Mouse (Mus musculus): ENCODE data around the gene Clic1. TPM values are rescaled to one million over a fixed set of nuclear protein-coding genes. Genes with fewer than 3 reads are reported as not detected.

Clic1 gene
- total RNA-seq, 2 experiments from 2014 or later, result 71.9 to 92.9 TPM

DNA sequence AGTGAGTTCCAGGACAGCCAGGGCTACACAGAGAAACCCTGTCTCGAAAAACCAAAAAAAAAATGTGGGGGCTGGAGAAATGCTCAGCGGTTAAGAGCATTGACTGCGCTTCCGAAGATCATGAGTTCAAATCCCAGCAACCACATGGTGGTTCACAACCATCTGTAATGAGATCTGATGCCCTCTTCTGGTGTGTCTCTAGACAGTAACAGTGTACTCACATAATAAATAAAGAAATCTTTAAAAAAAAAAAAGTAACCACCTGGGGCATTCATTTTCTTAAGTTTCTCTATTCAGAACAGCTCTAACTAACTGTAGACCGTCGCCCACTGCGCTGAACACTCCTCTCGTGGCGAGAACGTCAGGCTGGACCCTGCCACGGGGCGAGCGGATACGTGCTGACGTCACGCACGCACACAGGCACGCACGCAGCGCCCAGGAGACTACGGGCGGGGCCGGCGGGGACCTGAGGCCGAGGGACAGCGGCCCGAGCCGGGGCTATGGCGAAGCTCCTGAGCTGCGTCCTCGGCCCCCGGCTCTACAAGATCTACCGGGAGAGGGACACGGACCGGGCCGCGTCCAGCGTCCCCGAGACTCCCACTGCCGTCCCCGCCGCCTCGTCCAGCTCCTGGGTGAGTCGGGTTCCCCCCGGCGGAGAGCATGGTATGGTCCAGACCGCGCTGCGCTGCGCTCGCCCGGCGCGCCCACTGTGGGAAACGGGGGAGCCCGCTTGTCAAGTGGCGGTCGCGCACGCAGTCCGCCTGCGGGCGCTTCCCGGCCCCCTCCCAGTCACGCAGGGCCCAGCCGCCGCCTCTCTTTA lies 39.3 kb downstream of the Clic1 start, which contains the start of gene Abhd16a:
Gene Abhd16a, plus strand, starts transcription at position 439 of the 820 bp plus-strand sequence.
- DNase-seq (ENCODE audit: low spot score in 2 of 2), result peak; percentile 89

DNA sequence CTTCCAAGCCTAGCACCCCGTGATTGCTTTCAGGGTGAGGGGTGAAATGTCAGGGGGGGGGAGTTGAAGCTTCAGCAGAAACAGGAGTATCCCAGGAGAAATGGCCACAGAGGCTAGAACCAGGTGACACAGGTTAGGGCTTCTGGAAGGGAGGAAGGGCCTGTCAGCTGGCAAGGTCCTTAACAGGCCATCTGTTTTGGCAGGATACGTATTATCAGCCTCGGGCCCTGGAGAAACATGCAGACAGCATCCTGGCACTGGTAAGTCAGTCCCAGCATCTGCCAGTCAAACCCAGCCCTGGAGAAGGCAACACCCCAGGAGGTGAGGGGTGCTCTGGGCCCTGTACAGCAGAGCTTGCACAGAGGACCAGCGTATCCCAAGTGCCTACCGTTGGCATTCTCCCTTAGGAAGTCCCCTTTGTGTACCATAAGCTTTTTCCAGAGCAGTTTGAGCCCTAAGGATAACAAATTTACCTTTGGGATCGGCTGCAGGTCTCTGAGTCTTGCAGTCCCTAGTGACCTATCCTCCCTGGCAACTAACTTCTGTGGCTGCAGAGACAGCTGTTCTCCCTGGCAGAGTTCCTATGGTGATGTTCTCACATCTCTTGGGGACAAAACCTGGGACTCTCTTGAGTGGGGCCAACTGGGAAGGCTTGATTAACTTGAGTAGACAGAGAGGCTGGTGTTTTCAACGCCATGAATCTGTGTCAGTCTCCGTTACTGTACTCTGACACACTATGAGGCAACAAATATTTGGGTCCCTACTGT lies 40.6 kb downstream of the Clic1 start:
- no peak for DNase-seq (ENCODE audit: low spot score in 2 of 2)

DNA sequence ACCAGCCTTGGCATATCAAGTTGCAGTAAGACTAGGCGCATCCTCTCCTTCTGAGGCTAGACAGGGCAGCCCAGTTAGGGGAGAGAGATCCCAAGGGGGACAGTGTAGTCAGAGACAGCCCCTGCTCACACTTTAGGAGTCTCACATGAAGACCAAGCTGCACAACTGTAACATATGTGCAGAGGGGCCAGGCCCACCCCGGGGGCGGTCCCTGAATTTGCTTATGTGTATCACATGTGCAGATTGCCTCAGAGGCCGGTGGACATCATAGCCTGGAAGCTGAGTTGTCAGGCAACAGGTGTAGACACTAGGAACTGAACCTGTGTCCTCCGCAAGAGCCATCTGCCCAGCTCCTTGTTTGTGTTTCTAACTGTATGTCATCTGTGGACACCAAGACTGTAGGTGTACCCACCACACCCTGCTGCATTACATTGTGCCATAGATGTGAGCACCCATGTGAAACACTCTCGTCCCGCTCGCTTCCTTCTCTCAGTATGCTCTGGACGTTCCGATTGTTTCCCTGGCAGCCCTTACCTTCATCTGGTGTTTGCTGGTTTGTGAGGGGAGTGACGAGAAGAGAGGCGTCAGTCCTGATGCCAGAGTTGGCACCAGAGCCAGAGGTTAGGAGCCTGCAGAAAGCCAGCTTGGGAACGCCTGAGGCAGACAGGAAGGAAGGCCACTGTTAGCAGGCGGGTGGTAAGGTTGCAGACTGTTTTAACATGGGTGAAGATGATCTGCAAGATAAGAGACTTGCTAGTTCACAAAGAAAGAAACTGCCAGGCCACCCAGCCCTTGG lies 42.8 kb downstream of the Clic1 start:
- DNase-seq (ENCODE audit: low spot score in 2 of 2), result no peak

DNA sequence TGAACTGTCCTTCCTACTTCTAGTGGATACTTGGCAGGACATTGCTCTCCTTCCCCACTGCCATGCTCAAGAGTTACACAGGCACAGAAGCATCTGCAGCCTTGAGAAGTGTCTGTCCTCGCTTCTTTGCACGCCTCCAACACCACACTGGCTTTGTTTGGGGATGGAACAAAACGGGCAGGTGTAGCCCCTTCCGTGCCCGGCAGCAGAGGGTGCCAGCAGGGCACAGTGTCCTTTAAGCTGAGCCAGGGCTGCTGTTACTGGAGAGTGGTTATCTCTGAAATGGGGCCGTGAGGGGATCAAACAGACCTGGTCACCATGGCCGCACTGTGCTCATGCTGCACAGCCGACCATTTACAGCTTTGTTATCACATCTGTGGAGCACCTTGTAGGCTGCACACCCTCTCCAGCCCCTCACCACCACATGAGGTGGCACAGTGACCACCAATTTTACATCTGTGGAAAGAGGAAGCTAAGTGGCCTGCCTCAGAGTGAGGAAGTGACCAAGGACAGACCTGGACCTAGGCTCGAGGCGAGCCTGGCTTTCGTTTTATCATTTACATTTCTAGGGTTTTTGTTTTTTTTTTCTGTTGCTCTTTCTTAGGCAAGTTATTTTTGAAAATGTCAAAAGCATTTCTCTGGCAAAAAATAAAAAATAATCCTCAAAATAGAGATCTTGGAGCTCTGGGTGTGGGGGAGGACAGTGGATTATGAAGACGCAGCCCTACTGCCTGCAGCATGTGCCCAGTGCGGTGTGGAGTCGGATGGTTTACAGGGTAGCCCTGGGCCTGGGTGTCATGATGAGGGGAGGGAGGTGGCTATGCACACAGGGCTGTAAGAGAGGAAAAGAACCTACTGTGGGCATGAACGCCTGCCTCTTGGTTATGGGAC lies 45.0 kb downstream of the Clic1 start:
- no peak for DNase-seq (ENCODE audit: low spot score in 2 of 2)

DNA sequence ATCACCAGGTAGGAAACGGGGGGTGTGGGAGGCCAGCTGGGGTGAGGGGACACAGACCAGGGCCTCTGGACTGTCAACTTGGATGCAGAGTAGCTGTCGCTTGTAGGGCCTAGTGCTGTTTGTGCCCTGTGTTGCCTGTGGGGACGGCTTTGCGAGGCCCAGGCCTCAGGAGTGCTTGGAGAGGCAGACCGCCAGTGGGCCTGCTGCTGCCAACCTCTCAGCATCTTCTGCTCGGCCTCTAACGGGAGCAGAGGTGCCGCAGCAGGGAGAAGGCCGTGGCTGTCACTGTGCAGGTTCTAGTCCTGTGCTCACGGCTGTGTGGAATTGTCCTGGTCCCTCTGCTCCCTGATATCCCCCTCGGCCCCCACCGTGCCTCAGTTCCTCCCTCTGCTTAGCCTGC lies 46.8 kb downstream of the Clic1 start:
- no peak for DNase-seq (ENCODE audit: low spot score in 2 of 2)

DNA sequence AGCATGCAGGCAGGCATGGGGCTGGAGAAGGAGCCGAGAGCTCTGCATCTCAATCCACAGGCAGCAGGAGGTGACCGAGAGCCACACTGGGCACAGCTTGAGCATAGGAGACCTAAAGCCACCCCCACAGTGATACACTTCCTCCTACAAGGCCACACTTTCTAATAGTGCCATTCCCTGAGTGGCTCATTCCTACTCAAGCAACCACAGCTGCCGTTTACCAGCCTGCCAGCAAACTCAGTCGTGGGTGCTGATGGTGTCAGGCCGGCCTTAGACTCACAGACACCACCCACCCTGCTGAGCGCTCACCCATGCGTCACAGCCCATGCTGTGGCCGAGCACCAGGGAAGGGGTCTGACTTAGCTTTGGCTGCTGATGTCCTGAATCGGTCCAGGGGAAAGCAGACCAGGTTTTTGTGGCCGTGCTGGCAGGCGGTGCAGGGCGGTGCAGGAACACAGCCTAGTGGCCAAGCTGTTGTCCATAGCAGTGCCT lies 47.4 kb downstream of the Clic1 start:
- DNase-seq (ENCODE audit: low spot score in 2 of 2), result no peak

DNA sequence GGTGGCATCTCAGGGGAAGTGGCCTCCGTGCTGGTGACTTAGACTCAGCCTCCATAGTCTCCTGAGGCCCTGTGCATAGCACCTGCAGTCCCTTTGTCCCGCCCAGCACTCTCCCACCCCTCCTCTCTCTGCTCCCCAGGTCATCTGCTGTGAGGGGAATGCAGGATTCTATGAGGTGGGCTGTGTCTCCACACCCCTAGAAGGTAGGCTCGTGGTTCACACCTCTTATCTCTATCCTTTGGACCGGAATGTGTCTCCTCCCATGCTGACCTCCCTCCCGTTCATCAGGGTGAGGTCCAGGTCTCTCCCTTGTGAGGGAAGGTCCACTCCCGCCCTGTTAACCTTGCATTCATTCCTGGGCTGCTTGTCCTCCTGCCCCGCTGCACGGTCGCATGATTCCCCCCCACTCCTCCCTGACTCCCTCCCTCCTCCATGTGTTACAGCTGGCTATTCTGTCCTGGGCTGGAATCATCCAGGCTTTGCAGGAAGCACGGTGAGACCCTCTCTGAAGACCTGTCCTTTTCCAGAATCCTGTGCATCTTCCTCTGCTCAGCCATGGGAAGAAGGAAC lies 50.5 kb downstream of the Clic1 start:
- DNase-seq (ENCODE audit: low spot score in 2 of 2), result no peak

DNA sequence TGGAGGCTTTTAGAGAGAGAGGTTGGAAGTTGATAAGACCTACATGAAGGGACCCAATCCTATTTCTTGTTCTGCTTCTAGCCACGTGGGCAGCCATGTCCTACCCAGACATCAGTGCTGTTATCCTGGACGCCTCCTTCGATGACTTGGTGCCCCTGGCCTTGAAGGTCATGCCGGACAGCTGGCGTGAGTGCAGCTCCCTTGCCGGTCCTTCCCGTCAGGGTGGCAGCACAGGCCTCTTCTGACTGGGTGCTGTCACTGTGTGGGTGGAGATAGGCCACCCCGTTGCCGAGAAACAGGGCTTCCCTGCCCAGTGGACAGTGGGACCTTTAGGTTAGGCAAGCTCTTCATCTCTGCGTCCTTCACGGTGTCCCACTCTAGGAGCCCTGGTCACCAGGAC lies 51.4 kb downstream of the Clic1 start:
- DNase-seq (ENCODE audit: low spot score in 2 of 2), result no peak

DNA sequence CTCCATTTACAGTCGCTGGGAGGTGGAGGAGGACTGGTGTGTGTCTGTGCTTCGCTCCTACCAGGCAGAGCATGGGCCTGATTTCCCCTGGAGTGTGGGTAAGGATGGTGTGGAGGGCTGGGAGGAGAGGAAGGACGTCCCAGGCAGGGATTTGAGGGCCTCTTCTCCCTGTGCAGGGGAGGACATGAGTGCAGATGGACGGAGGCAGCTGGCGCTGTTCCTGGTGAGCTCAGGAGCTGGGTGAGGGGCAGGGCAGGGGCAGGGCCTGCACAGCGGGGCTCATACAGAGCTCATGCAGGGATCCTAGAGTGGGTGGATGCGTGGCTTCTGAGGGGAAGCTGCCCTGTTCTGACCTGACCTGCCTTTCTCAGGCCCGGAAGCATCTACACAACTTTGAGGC lies 52.5 kb downstream of the Clic1 start:
- no peak for DNase-seq (ENCODE audit: low spot score in 2 of 2)

DNA sequence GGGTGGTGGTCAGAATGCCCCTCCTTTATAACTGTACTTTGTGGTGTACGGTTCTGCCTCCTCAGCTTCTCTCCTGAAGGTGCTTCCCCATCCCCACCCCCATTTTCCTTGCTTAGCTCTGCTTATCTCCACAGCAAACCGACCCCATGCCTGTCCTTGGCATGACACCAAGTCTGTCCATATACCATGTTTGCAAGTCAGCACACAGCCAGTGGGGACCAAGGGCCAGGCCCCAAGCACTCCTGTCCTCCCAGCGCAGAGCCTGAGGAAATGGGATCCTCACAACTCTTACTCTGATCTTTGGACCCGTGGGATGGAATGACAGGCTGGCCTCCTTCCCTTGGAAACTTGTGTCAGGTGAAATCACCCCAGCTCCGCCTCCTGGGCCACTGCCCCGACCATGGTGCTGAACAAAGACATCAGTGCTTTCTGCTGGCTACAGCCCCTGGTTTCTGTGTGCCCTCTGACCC lies 53.5 kb downstream of the Clic1 start:
- no peak for DNase-seq (ENCODE audit: low spot score in 2 of 2)

DNA sequence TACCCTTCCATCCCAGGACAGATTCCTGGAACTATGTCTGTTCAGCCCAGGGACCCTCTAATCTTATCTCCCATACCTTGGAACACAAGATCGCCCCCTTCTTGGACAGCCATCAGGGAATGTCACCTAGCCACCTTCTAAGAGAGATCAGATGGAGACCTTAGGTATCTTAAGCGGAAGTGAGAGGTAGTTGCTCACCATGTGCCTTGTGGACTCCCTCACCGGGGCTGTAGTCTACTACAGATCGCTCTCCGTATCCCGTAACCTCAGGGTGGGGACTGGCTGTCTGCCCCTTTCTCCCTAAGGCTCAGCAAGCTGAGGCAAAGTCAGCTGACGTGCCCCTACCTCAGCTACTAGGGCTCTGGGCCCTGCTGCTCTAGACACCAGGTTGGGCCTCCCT lies 54.3 kb downstream of the Clic1 start:
- DNase-seq (ENCODE audit: low spot score in 2 of 2), result no peak

DNA sequence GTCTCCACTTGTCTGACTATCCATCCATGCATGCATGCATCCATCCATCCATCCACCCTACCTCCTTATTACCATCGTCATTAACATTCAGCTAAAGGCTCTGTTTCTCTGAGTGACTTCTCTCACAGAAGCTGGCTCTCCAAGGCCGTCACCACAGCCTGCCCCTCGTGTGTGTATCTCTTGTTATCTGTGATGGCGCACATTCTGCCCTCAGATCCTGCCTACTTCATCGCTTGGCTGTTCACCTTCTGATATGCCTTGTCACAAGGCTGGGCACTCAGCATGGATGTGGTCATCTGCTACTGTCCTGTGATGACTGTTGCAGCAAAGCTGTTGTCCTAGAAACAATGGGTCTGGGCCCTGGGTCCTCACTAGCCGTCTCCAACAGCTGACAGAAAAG lies 55.0 kb downstream of the Clic1 start:
- DNase-seq (ENCODE audit: low spot score in 2 of 2), result no peak

DNA sequence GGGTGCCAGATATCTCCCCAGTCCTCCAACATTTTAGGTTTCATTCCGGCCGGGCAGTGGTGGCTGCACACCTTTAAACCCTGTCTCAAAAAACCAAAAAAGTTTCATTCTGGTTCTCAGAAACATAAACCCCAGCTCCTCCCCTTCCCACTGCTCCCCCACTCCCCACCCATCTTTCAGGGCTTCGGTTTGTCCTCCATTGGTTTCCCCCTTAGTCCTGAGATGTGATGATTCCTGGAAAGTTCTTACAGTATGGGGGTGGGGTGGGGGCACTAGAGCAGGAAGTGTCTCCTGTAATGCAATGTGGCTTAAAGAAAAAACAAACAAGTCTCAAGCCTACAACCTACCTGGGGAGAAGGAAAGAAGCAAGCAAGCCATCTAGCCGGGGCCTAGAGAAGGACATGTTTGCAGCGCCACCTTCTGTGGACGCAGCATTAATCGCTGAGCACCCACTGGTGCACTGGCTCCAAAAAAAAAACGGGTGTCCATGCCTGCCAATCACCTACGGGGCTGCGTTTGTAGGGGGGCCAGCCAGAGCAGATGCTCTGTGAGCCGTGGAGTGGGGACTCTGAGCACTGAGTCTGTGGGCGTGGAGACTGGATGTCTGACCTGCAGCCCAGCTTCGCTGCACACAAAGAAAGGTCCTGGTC lies 56.1 kb downstream of the Clic1 start:
- DNase-seq (ENCODE audit: low spot score in 2 of 2), result no peak

DNA sequence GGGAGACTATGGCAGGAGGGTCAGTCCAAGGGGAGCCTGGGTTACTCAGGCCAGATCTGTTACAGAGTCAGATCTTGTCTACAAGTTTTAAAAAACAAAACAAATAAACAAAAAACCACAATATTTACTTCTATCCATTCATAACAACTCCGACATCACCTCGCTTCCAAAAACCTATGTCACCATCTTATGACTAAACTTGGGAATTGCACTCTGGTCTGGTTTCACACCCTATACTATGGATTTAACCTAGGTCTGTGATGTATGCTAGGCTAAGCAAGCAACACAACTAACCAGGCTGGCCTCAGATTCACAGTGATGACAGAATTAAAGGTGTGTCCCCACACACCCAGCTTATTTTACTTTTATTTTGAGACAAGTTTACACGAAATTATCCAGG lies 56.8 kb downstream of the Clic1 start:
- DNase-seq (ENCODE audit: low spot score in 2 of 2), result no peak

DNA sequence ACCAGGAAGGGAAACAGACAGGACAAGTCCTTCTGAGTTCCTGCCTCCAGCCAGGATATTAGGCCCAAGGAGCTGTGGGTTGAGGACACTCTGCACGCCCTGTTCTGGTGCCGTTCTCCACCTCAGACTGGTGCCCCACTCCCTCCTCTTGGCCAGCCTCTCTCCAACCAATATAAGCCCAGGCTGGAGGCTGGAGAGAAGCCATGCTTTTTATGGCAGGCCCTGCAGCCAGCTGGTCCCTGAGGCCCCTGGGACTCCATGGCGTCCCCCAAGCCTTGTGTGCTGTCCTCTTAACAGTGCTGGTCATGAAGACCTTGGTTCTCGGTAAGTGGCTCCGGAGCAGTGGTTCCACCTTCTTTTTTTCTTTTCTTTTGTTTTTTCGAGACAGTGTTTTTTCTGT lies 58.3 kb downstream of the Clic1 start, which contains the start of gene Ly6g5c:
Gene Ly6g5c, plus strand, starts transcription at position 183 of the 400 bp plus-strand sequence.
- DNase-seq (ENCODE audit: low spot score in 2 of 2), result no peak
